Mouse (Mus musculus) heart, postnatal 0 days (tissue): ENCODE measurements around the gene Tmem265. TPM values are rescaled to one million over a fixed set of nuclear protein-coding genes. Genes with fewer than 3 reads are reported as not detected.
A peak's percentile ranks its signal among the peaks of the same experiment; 100 is the strongest.

Experiments used
- ATAC-seq: fragments of 200-750 bp; cut with Nextera tagmentation; 2 replicates; pipeline ENCODE4 v1.8.0; 2017; ENCODE audit warnings: low read depth, moderate number of reproducible peaks, moderate library complexity; ENCODE audit not compliant: insufficient read depth
- DNase-seq: peaks from one replicate; pipeline ENCODE4 v3.0.0-alpha.2; 2016; ENCODE audit warnings: low spot score
- H3K27ac ChIP-seq: fragments of 300-500 bp; sonication (generic); 2 replicates; pipeline ENCODE4 v1.5.1; 2014; ENCODE audit warnings: low read depth, mild to moderate bottlenecking
- H3K27me3 ChIP-seq: fragments of 300-500 bp; sonication (generic); 2 replicates; pipeline ENCODE4 v1.6.1; 2014; ENCODE audit warnings: low read length, mixed read lengths; ENCODE audit not compliant: control insufficient read depth, insufficient read depth
- H3K36me3 ChIP-seq: fragments of 300-500 bp; sonication (generic); replicated peaks from 2 replicates; pipeline ENCODE4 v1.6.1; 2014; ENCODE audit warnings: low read length, mixed read lengths; ENCODE audit not compliant: control insufficient read depth, insufficient read depth
- H3K4me1 ChIP-seq: fragments of 300-500 bp; sonication (generic); 2 replicates; pipeline ENCODE4 v1.6.1; 2014; ENCODE audit warnings: antibody characterized with exemption; ENCODE audit not compliant: control insufficient read depth, insufficient read depth
- H3K4me2 ChIP-seq: fragments of 300-500 bp; sonication (generic); 2 replicates; pipeline ENCODE4 v1.6.1; 2014; ENCODE audit warnings: low read depth, mild to moderate bottlenecking, low read length, moderate library complexity
- H3K4me3 ChIP-seq: fragments of 300-500 bp; sonication (generic); 2 replicates; pipeline ENCODE4 v1.5.1; 2014; ENCODE audit warnings: low read depth, low read length
- H3K9ac ChIP-seq: fragments of 300-500 bp; sonication (generic); replicated peaks from 2 replicates; pipeline ENCODE4 v1.6.1; 2014; ENCODE audit warnings: low read depth, low read length, mixed read lengths
- H3K9me3 ChIP-seq: fragments of 300-500 bp; sonication (generic); replicated peaks from 2 replicates; pipeline ENCODE4 v1.6.1; 2016; ENCODE audit warnings: low read length; ENCODE audit not compliant: control insufficient read depth
- CTCF ChIP-seq: IDR thresholded peaks from 2 replicates; pipeline ENCODE4 v1.5.1; 2016; ENCODE audit warnings: antibody characterized with exemption, control low read depth, low read depth
- EP300 ChIP-seq: IDR thresholded peaks from 2 replicates; pipeline ENCODE4 v1.6.1; 2016; ENCODE audit warnings: antibody characterized with exemption, low read depth
- WGBS: fragments of 180-500 bp; shearing (Covaris S2); extraction: QIAGEN DNeasy Blood & Tissue Kit; methylation state at CpG from one replicate; pipeline ENCODE4 v1.1.7; 2014; 5-methylcytosine and 5-hydroxymethylcytosine counted together
- polyA plus RNA-seq: library from polyadenylated mRNA; unstranded; fragments of >200 nt; fragmentation: Nextera tagmentation; extraction: Ambion mirVana; gene quantifications from 2 replicates; pipeline ENCODE4 v1.2.1, GENCODE M21; 2015
- total RNA-seq: library from RNA; depleted of rRNA; stranded (reverse); fragments of >200 nt; gene quantifications from 2 replicates; pipeline ENCODE4 v1.2.3, GENCODE M21; 2014; ENCODE audit warnings: low replicate concordance

The Tmem265 gene
- total and polyA plus RNA-seq, 2 experiments from 2014 or later: 3.3 TPM; not detected in 1

DNA sequence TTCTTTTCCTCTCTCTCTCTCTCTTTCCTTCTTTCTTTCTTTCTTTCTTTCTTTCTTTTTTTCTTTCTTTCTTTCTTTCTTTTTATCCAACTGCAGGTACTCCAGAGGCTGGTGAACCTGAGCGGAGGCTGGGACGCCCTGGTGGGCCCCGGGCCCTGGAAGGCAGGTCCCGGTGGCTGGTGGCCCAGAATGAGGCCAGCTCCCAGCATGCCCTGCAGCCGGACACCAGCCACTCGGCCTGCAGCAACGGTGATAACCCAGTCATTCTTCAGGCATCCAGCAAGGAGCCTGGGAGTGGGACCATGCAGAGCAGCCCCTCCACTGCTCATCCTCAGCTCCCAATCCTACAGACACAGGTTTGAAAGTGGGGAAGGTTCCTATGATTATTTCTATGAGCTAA, 45.3 kb upstream of the Tmem265 start:
- no peak for DNase-seq
- Histone ChIP-seq H3K36me3 (peaks cover 40% of the 10 kb centered on the region), H3K4me2 (no peak overlapping the region), H3K4me1 (peaks cover 12% of the 10 kb centered on the region), H3K27ac (no peak overlapping the region), H3K9me3 (no peaks in the 10 kb centered on the region), H3K4me3 (no peak overlapping the region), H3K9ac (no peak overlapping the region), H3K27me3 (no peaks in the 10 kb centered on the region)
- ATAC-seq: no peak
- WGBS: 62% methylated on average over 7 of the region's 7 CpGs
- no peak for TF ChIP-seq CTCF

DNA sequence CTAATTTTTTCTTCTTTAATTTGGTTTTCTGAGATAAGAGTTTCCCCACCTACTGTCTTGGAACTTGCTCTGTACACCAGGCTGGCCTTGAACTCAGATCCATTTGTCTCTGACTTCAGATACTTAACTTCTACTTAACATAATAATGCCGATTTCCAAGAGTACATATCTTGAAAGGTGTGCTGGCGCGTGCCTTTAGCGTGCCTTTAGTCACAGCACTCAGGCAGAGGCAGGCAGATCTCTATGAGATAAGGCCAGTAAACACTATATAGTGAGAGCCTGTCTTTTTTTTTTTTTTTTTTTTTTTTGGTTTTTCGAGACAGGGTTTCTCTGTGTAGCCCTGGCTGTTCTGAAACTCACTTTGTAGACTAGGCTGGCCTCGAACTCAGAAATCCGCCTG, 44.8 kb upstream of the Tmem265 start:
- peaks cover 45% of the 10 kb centered on the region for H3K36me3 ChIP-seq
- H3K27ac ChIP-seq: no peak overlapping the region
- H3K4me3 ChIP-seq: no peak overlapping the region
- H3K4me2 ChIP-seq: no peak overlapping the region
- 95% methylated on average over 6 of the region's 7 CpGs for WGBS
- ATAC-seq (no peak), DNase-seq (no peak)
- no peak overlapping the region for H3K9ac ChIP-seq
- no peaks in the 10 kb centered on the region for H3K27me3 ChIP-seq
- no peaks in the 10 kb centered on the region for H3K9me3 ChIP-seq
- no peak for TF ChIP-seq CTCF
- TF ChIP-seq EP300: no peak
- H3K4me1 ChIP-seq: peaks cover 8% of the 10 kb centered on the region

DNA sequence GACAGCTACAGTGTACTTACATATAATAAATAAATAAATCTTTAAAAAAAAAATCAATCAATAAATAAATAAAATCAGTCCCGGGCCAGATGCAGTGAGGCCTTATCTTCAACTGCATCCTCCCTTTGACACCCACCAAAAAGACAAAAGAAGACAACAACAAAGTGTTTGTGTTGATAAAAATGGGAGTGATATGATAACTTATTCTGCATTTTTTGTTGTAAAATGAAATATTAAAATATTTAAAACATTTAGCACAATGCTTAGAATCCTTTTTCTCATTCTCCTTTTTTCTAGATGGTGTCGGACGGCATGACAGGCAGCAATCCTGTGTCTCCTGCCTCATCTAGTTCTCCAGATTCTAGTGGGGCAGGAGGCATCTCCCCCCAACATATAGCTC, 41.9 kb upstream of the Tmem265 start, which contains the start of gene Gm42715:
Gm42715 (plus strand) TSS at position 301 of the 400 bp plus-strand sequence.
- 88% methylated on average over 3 of the region's 3 CpGs for WGBS
- Histone ChIP-seq H3K4me2 (no peak within 1 kb of the TSS), H3K4me1 (no peaks in the 10 kb centered on the region), H3K9me3 (no peaks in the 10 kb centered on the region), H3K36me3 (peaks cover 73% of the 10 kb centered on the region), H3K4me3 (no peak within 1 kb of the TSS), H3K27ac (no peak within 1 kb of the TSS), H3K9ac (no peak within 1 kb of the TSS), H3K27me3 (no peaks in the 10 kb centered on the region)
- ATAC-seq (no peak), DNase-seq (no peak)
- no peak for TF ChIP-seq EP300
- no peak for TF ChIP-seq CTCF

DNA sequence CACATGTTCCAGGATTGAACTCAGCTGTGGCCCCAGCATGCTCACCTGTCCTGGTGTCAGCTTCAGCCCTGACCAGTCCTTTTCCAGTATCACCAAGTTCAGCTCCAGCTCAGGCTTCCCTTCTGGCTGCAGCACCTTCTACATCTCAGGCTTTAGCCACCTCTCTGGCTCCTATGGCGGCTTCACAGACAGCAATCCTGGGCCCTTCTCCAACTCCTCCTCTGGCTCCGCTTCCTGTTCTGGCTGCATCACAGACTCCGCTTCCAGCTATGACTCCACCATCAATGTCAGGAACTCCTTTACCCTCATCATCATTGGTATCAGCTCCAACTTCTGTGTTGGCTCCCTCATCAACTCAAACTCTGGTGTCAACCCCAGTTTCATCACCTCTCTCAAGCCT, 19.5 kb upstream of the Tmem265 start:
- Histone ChIP-seq H3K4me1 (no peaks in the 10 kb centered on the region), H3K9ac (no peak overlapping the region), H3K9me3 (no peaks in the 10 kb centered on the region), H3K4me2 (no peak overlapping the region), H3K27me3 (no peaks in the 10 kb centered on the region), H3K27ac (no peak overlapping the region), H3K4me3 (no peak overlapping the region), H3K36me3 (peaks cover 93% of the 10 kb centered on the region)
- ATAC-seq (no peak), DNase-seq (no peak)
- TF ChIP-seq EP300 (no peak), CTCF (no peak)
- 81% methylated on average over 3 of the region's 3 CpGs for WGBS

DNA sequence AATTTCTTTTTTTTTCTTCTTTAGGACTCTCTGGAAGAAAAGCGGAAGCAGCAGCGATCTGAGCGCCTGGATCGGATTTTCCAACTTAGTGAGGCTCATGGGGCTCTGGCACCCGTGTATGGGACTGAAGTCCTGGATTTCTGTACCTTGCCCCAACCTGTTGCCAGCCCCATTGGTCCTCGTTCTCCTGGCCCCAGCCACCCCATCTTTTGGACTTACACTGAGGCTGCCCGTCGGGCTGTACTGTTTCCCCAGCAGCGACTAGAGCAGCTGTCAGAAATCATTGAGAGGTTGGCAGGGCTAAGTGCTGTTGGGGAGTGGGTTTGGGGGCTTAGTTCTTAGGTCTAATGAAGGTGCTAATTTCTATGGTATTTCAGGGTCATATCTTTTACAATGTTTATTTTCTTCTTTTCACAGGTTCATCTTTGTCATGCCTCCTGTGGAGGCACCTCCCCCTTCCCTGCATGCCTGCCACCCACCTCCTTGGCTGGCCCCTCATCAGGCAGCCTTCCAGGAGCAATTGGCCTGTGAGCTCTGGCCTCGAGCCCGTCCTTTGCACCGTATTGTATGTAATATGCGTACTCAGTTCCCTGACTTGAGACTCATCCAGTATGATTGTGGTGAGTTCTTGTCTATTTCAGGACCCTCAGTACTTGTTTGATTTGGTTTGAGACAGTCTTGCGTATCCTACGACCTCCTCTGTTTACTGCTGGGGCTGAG, 11.9 kb upstream of the Tmem265 start:
- Histone ChIP-seq H3K27me3 (no peaks in the 10 kb centered on the region), H3K4me3 (no peak overlapping the region), H3K9ac (no peak overlapping the region), H3K27ac (peak overlapping the region; percentile 25; the same call in 1 of the 2 replicates), H3K4me1 (no peaks in the 10 kb centered on the region), H3K9me3 (no peaks in the 10 kb centered on the region), H3K36me3 (peaks cover 75% of the 10 kb centered on the region), H3K4me2 (no peak overlapping the region)
- no peak for TF ChIP-seq EP300
- DNase-seq (peak; percentile 59), ATAC-seq (peak; percentile 71)
- 70% methylated on average over 15 of the region's 15 CpGs for WGBS

DNA sequence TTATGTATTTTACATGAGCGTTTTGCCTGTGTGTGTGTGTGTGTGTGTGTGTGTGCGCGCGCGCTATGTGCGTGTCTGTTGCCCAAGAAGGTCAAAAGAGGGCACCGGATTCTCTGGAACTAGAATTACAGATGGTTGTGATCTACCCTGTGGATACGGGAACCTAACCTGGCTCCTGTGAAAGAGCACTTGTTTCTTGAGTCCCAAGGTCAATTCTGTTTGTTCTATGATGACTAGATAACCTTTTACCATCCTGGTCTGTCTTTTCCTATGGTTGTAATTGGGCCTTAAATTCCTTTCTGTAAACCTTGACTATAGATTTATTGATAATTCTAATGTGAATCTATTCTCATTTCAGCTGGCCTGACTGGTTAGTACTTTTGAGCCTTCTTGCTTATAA, 9.6 kb upstream of the Tmem265 start:
- Histone ChIP-seq H3K9ac (no peak overlapping the region), H3K4me1 (no peaks in the 10 kb centered on the region), H3K4me2 (no peak overlapping the region), H3K27ac (no peak overlapping the region), H3K27me3 (no peaks in the 10 kb centered on the region), H3K4me3 (no peak overlapping the region), H3K9me3 (no peaks in the 10 kb centered on the region), H3K36me3 (peaks cover 79% of the 10 kb centered on the region)
- ATAC-seq (no peak), DNase-seq (no peak)
- no peak for TF ChIP-seq EP300
- no peak for TF ChIP-seq CTCF
- WGBS: 94% methylated on average over 8 of the region's 8 CpGs
